Mouse (Mus musculus) left cerebral cortex, postnatal 14 days (tissue): ENCODE results near the gene Evi5. TPM values are rescaled to one million over a fixed set of nuclear protein-coding genes. Genes with fewer than 3 reads are reported as not detected.

Experiments
- DNase-seq, 2 experiments: peaks; one replicate each; pipeline ENCODE4 v3.0.0; 2021 to 2022; ENCODE audit warnings: low spot score in 2 of 2, mixed read lengths in 1 of 2
- intact Hi-C: fragments of 180-260 bp; cut with DNase I; formaldehyde crosslinking; loops from one replicate; pipeline ENCODE4 v1.15.1; 2025
- total RNA-seq, 2 experiments: library from RNA; stranded (reverse); gene quantifications; 2 replicates each; pipeline ENCODE4 v1.2.3; 2021

Gene Evi5
- total RNA-seq, 2 experiments from 2014 or later = 65.6 to 73.0 TPM

DNA sequence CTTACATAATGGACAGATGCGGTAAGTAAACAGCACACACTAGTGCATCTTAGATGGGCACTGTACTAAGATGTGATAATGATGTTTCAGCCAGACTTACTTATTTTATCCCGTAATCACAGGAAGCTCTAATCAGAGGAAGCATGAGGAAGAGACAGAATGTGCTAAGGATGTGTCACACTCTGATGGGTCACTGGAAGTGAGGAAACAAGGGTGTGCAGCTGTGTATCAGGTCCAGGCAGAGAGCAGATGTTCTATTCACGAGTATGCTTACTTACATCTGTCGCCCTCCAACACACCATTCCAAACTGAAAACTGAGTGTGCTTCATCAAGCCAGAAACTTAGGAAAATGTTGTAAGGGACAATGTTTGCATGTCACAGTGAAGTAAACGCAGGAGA, 102.9 kb downstream of the Evi5 start:
- intact Hi-C loops = loop anchor here (10.0 kb wide), 1 partner anchor 147 kb away; no protein-coding TSS in a partner anchor

DNA sequence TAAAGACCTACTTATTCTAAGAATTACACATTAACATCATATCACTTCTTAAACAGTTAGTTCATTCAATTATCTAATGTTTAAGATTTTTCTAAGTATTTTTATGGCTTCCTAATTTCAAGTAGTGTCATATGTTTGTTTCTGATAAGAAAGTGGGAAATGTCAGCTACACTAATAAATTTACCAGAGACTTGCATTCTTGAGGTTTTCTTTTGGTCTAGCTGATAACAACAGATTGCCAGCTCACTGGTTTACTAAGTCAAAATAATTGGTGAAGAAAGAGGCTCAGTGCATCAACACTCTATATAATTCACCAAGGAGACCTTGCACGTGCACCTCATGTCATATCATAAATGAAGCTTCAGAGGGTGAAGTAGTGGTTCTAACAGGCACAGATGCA, 106.7 kb downstream of the Evi5 start:
- intact Hi-C loops = no loop called here

More for the DNA sequence above, 102.9 kb downstream of the Evi5 start:
- DNase-seq = no peak

GRCm38 (mm10) chr5:107765946-107766345, 109.0 kb downstream of the Evi5 start:
- intact Hi-C loops = no loop called here
- DNase-seq = no peak

More for the DNA sequence above, 106.7 kb downstream of the Evi5 start:
- no peak for DNase-seq

DNA sequence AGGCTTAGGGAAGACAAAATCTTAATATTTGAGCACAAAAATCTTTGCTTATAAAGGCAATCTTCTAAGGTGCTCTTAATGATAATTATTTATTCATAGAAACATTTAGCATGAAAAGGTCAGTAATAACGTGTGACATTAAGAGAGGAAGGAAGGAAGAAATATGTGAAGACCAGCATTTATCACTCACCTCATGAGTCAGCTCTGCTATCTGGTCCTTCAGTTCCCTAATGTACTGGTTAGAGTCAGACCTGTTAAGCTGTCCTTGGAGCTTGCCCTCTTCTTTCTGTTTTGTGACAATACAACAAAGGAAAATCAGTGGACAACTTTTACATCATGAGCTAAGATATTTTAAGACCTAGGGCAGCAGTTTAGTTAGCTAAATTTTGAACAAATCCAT, 110.4 kb downstream of the Evi5 start:
- intact Hi-C loops = no loop called here
- DNase-seq = no peak

DNA sequence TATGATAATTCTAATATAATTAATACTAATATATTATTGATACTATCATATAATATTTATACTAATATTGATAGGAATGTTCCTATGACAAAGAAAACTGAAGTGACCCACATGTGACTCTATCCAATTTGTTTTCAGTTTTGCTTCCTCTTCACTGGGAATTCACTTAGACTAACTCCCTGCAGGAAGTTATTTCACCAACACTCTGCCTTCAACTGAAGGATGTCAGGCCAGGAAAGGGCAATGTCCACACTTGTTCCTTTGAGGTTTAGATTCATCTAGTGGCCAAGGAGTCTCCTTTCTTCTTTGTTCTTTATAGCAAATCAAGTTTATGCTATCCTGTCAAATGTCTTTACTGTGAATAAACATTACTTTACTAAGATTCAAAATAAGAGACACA, 111.2 kb downstream of the Evi5 start:
- intact Hi-C loops = no loop called here
- no peak for DNase-seq

DNA sequence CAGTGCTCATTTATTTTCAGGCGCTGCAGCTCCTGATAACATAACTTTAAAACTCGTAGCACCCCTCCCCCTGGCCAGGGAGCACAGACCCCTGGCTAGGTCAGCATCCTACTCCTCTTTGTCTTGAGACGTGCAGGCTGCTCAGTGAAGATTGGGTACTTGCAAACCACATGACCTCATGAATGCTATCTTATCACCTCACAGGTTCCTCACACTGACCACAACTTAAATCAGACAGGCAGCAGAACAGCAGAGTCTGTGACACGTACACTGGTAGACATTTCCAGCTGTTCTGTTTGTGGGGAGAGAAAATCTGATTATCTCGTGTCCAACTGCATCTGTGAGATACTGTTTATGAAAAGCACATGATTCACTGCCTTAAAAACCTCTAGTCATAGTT, 115.8 kb downstream of the Evi5 start:
- intact Hi-C loops = no loop called here
- DNase-seq = no peak

GRCm38 (mm10) chr5:107756072-107756471, 118.8 kb downstream of the Evi5 start:
- intact Hi-C loops = no loop called here
- no peak for DNase-seq

- intact Hi-C loops = no loop called here
- DNase-seq = no peak
These were observed 120.2 kb downstream of the Evi5 start for GRCm38 (mm10) chr5:107754740-107755139.

DNA sequence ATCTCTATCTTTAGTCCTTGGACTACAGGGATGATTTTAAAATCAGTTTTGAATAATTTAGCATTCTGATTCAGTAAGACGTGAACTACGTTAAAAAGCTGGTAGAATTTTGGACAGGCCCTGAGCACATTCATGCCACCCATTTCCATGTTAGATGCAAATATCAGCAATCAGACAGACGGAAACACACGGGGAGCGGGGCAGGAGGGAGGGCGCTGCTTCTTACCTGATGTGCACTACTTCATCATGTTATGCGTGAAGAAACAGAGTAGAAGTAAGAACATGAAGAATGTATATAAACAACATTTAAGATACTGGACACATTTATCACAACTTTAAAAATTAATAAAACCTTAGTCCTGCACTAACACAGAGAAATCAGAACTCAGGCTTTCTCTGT, 121.3 kb downstream of the Evi5 start:
- intact Hi-C loops = no loop called here
- no peak for DNase-seq

GRCm38 (mm10) chr5:107749229-107749916, 125.5 kb downstream of the Evi5 start:
- DNase-seq = no peak
- intact Hi-C loops = no loop called here

DNA sequence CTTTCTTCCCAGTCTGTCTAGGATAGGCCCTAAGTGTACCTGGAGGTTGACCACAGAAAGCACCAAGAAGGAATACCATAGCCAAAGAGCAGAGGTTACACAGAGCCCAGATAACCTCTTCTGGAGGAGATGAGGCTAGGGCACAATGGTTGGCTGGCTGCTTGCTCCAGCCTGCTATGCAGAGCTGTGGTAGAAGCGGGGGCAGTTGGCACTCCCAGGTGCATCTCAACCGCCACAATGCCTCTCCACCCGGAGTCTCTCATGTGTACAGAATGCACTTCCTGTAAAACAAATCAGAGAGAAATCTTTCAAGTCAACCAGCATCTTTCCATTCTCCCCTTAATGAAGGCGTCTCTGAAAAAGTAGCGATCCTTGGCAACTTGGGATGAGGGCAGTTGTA, 135.9 kb downstream of the Evi5 start:
- no peak for DNase-seq
- intact Hi-C loops = no loop called here

- no peak for DNase-seq
- intact Hi-C loops = no loop called here
These were observed 136.6 kb downstream of the Evi5 start for GRCm38 (mm10) chr5:107738296-107738695.

DNA sequence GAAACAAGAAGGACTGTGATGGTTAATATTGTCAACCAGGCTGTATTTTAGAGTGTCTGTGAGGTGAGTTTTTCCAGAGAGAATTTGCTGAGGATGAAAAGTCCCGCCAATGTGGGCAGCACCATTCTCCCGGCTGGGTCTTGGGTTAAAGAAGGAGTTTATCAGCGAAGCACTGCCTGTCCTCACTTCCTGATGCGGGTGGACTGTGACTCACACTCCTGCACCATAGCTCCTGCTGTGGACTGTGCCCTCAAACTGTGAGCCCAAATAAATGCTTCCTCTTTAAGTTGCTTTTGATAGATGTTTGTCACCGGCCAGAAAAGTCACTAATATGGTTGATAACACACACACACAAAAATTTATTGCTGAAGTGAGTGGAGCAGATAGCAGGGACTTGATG, 138.7 kb downstream of the Evi5 start:
- no peak for DNase-seq
- intact Hi-C loops = no loop called here

DNA sequence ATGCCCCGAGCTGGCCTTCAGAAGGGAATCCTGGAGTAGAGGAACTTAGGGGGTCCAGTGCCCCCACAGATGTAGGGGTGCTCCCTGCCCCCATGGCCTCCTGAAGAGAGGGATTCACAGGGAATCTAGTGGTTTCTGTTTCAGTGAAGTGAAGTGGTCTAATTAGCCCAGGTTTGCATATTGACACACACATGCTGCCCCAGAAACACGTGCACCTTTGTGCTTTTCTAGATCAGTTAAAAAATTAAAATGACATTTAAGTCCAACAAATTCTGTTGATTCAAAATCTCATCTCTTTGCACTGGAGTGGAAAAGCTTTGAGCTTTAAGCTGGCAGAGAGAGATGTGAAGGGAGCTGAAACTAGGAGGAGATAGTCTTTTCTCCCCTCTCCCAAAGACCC, 143.1 kb downstream of the Evi5 start:
- intact Hi-C loops = no loop called here
- DNase-seq = no peak

DNA sequence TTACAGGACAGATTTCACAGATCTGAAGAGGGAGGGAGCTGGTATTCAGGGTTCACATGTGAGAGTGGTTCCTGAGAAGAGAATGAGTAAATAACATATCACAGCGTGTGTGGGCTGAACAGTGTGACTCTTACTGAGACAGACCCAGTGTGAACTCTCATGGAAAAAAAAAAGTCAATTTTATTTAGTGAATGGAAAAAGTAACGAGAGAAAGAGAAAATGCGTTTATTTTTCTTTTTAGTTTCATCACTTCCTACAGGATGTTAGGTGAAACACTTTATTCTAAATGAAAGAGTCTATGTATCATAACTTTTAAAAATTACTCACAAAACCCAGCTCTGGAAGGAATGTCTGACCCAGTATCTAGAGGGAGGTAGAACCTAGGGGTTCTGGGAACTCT, 143.5 kb downstream of the Evi5 start:
- intact Hi-C loops = no loop called here
- no peak for DNase-seq

DNA sequence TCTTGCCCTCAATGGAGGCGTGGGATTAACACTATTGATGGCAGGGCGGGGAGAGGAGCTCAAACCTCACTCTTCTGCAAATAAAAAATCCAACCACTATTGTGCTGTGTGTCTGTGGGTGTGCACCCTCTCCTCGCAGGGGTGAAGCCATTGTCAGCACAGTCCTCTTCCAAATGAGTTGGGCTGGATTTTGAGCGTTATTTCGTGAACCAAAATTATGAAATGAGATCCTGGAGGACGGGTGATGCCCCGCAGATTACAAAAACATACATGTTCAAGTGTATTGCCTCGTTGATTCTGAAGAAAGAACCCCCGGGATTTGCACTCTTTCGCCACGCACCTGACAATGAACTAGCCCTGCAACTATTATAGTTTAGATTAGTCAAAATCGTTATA, 147.9 kb downstream of the Evi5 start:
- intact Hi-C loops = no loop called here
- DNase-seq = no peak

- DNase-seq = no peak
- intact Hi-C loops = no loop called here
These were observed 148.5 kb downstream of the Evi5 start for GRCm38 (mm10) chr5:107726281-107727006.

- DNase-seq = no peak
- intact Hi-C loops = no loop called here
These were observed 149.3 kb downstream of the Evi5 start, which contains the start of gene Gfi1 for GRCm38 (mm10) chr5:107725435-107726261. Gfi1 (minus strand) TSS chr5:107726036.

GRCm38 (mm10) chr5:107724661-107725434, 150.1 kb downstream of the Evi5 start:
- DNase-seq = no peak
- intact Hi-C loops = loop anchor here (5.0 kb wide), 1 partner anchor 1268 kb away; the partner anchor contains the start of gene Barhl2
